In the genomic region with DNA sequence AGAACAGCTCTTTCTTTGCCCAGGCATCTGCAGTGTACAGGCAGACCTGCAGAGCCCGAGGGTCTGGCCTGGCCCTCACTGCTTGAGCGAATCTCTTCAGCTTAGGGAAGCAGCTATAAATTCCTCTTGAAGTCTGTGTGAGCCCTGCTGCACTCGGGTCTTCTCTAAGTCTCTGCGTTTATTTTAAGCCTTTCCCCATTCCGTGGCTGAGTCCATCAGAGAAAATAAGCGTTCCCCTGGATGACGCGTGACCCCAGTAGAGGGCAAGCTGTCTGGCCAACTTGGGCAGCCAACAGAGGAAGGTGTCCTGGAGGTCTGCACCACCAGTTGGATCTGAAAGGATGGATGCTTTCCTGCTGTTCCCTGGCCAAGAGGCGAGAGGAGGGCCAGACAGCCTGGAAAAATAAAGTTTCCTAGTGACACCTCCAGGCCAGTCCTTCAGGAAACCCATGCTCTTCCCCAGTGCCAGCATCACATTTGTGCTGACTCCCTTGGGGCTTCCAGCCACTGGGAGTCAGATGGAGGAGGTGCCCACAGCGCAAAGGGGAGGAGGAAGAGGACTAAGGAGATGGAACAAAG, we compare ENCODE assay signal across 15 mouse cellular contexts.
DNase-seq lines count a peak whose midpoint lies in the region; ATAC-seq lines count a peak whose summit lies in the region.
"Had no signal": no experiment of that assay in that cellular context is flagged by ENCODE, and none has a peak within 500 bp of the region (broad histone marks: within the 10 kb centered on the region; RNA-seq: fewer than 3 reads in every experiment).

No protein-coding gene starts in this region.

- no peak overlapping the region for H3K4me3 ChIP-seq in limb, embryonic 10.5 days
- no peak overlapping the region for H3K4me3 ChIP-seq in stomach, embryonic 14.5 days (ENCODE audit: low read depth, low read length)
- H3K4me3 ChIP-seq: embryonic facial prominence, embryonic 15.5 days; forebrain, embryonic 15.5 days had no signal

- H3K9me3 ChIP-seq in limb, embryonic 10.5 days (replicated peaks), result no peaks in the 10 kb centered on the region
- no peaks in the 10 kb centered on the region for H3K9me3 ChIP-seq in stomach, embryonic 14.5 days (ENCODE audit: control insufficient read depth, low read depth, low read length)
- H3K9me3 ChIP-seq: embryonic facial prominence, embryonic 15.5 days; forebrain, embryonic 15.5 days had no signal

- no peaks in the 10 kb centered on the region for H3K36me3 ChIP-seq in limb, embryonic 10.5 days
- no peaks in the 10 kb centered on the region for H3K36me3 ChIP-seq in stomach, embryonic 14.5 days (ENCODE audit: control insufficient read depth, insufficient read depth, low read length)
- H3K36me3 ChIP-seq: embryonic facial prominence, embryonic 15.5 days; forebrain, embryonic 15.5 days had no signal

- H3K4me2 ChIP-seq in stomach, embryonic 14.5 days (replicated peaks; ENCODE audit: low read depth, low read length), result no peak overlapping the region
- H3K4me2 ChIP-seq: embryonic facial prominence, embryonic 15.5 days; forebrain, embryonic 15.5 days had no signal

- peak; percentile 26 for DNase-seq in gastrocnemius, postnatal 25 days
- DNase-seq in gastrocnemius, adult 18-20 months (ENCODE audit: low spot score), result no peak
- DNase-seq in kidney, postnatal 10 days, result peak; percentile 38
- no peak for DNase-seq in kidney, adult 9 months
- no peak for DNase-seq in limb, embryonic 10.5 days (ENCODE audit: low spot score)
- no peak for DNase-seq in left cerebral cortex, postnatal 14 days (ENCODE audit: low spot score in 2 of 2)
- DNase-seq: gastrocnemius, postnatal 36 days; liver, postnatal 0 days; thymus, postnatal 14 days had no signal

- H3K4me1 ChIP-seq in limb, embryonic 10.5 days, result peaks cover 59% of the 10 kb centered on the region
- peaks cover 29% of the 10 kb centered on the region for H3K4me1 ChIP-seq in stomach, embryonic 14.5 days (ENCODE audit: control insufficient read depth, insufficient read depth, low read length)

- H3K27me3 ChIP-seq in limb, embryonic 10.5 days (ENCODE audit: low read depth, poor library complexity, severe bottlenecking), result peaks cover 82% of the 10 kb centered on the region
- no peaks in the 10 kb centered on the region for H3K27me3 ChIP-seq in stomach, embryonic 14.5 days (ENCODE audit: control insufficient read depth, insufficient read depth, low read length)

- 39% methylated on average over 10 of the region's 10 CpGs for WGBS in limb, embryonic 10.5 days
- 30% methylated on average over 10 of the region's 10 CpGs for WGBS in stomach, embryonic 14.5 days

- no peak for ATAC-seq in stomach, embryonic 14.5 days (ENCODE audit: insufficient number of reproducible peaks, insufficient read depth, low FRiP score, low read depth)
- ATAC-seq: CD4-positive, CD25-positive, alpha-beta regulatory T cell, adult 4 months; forebrain, embryonic 15.5 days; inflammation-experienced regulatory T-cells, adult 6 months; liver, postnatal 0 days; midbrain, embryonic 16.5 days had no signal

- intact Hi-C loops in left cerebral cortex, postnatal 14 days (cut with DNase I), result no loop called here

- no peak overlapping the region for H3K9ac ChIP-seq in stomach, embryonic 14.5 days (replicated peaks; ENCODE audit: low read depth, low read length)
- H3K9ac ChIP-seq: embryonic facial prominence, embryonic 15.5 days; forebrain, embryonic 15.5 days; liver, postnatal 0 days had no signal

- peak overlapping the region; percentile 56 for H3K27ac ChIP-seq in limb, embryonic 10.5 days
- H3K27ac ChIP-seq in stomach, embryonic 14.5 days (ENCODE audit: low read length), result peak overlapping the region; percentile 44; the same call in 1 of the 2 replicates
- H3K27ac ChIP-seq: embryonic facial prominence, embryonic 15.5 days; forebrain, embryonic 15.5 days had no signal

Comparison
In these comparisons a context has a peak if more than half of its experiments do, and no peak if none do; other contexts are left out.
1. DNase-seq: peak in gastrocnemius, postnatal 25 days (single experiment) and kidney, postnatal 10 days (single experiment); none in gastrocnemius, adult 18-20 months (single experiment), kidney, adult 9 months (single experiment), limb, embryonic 10.5 days (single experiment) and left cerebral cortex, postnatal 14 days (0 of 2).